Mouse (Mus musculus) layer of hippocampus, adult 18-20 months (tissue): ENCODE measurements at regions not wholly inside any gene's neighbourhood (a gene's known extent, or its start where the extent isn't known, plus 50 kb on each side); places are given as distances from the start of the nearest gene placed in this dataset.
A peak's percentile ranks its signal among the peaks of the same experiment; 100 is the strongest.

Source experiments
- DNase-seq, 2 experiments: peaks; one replicate each; pipeline ENCODE4 v3.0.0; 2022; ENCODE audit warnings: low spot score in 2 of 2

DNA sequence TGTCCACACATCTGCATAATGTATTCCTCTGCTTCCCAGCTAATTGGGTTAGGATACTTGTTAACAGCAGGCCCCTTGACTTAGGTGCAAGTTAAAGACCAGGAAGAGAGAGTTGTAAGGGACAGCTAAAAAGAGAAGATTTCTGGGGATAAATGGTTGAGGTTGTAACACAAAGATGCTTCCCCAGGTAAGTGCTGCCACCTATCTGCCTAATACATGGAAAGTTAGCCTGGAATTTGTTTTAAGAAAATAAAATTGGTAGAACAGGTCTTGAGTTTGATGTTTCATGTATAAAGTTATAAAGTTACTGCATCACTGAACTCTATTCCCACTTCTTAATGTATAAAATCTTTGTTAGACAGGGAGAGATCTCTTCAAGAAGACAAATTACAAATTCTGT lies 232.4 kb upstream of the Aga start:
- peak in 1 of 2 experiments; percentile 2 for DNase-seq

DNA sequence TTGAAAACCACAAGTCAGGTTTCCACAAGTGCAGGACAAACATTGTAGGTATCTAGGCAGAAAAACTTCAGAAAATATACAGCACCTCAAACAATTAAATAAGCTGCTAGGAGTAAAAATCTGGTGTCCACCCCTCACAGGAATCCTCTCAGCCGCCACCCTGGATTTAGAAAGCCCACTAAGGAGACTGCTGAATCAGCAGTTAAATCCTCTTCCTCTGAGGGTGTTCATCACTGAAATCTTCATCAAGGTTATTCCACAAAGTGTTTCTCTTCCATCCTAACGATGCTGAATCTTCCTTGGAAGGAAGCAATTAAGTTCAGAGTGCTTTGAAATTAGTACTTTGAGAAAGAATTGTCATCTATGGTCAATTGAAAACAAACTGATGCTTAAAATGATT lies 230.5 kb upstream of the Aga start:
- DNase-seq = no peak
